Mouse (Mus musculus) regulatory T cell (primary cell): ENCODE measurements at regions not wholly inside any gene's neighbourhood (a gene's known extent, or its start where the extent isn't known, plus 50 kb on each side); places are given as distances from the start of the nearest gene placed in this dataset.

Experiments
- in situ Hi-C: fragments of 300-600 bp; cut with MboI, MseI; formaldehyde crosslinking; loops from one replicate; pipeline ENCODE4 v1.15.1; 2025; ENCODE audit warnings: high pct_unique_total_duplicates

DNA sequence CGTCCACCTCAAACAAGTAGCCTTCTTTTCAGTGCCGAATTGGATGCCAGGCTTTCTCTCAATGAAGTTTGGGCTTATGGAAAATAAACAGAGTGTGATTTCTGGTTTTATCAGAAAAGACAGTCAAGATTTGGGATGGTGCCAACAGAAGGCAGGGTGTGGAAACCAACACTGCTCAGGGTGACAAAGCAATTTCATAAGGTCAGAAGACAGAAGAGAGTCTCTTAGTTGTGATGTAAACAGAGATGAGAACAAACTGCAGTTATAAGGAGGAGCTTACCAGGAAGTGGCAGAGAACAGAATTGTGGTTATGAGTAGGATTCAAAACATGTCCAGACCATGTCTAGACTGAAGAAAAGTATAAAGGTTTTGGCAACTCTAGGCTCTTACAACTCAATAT is 714.3 kb upstream of the Arpp21 start:
- in situ Hi-C loops: no loop called here

DNA sequence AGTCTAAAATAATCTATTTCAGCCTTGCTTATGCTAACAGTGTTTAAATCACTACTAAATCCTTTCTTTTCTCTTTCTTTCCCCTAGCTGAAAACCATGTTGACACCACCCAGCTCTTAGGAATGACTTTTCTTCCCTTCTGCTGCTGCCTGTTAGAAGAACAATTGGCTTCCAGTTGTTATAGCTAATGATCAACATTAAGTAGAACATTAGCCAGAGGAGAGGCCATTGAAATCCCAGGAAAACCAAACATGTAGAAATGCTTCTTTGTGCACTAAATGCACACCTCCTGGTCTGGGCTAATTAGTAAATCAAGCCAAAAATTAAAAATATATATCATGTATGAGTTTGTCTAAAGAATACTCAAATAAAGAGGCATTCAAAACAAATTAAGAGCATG is 703.0 kb upstream of the Arpp21 start:
- in situ Hi-C loops: no loop called here

DNA sequence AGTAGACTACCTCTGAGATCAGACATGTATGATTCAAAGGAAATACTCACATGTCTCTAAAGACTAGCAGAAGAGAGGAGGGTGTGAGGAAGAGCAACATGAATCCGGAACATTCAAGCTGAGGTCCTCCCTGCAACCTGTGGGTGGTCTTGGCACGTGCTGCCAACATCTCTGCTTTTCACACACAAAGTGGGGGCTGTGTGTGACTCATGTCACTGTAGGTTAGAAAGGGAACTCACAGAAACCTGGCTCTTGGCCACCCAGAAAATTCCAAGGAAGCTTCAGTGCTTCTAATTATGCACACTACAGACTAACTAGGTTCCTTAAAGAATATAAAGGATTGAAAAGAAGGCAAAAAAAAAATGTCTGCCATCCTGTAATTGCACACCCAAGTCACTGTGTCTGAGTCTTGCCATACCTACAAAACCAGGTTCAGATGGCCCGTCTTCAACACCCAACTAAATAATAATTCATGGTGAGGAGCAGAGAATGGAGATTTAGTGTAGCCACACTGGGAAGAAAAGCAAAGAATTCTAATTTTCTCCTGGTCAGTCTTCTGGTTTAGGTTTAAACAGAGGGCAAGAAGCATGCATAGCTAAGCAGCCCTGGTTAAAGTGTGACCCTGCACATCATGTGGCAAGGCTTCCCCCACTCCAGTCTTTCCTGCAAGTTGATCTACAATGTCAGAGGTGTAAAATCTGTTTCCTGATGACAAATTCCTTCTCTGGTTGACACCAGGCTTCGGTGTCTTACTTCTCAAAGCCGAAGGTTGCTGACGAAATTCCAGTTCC is 673.8 kb upstream of the Arpp21 start:
- in situ Hi-C loops: no loop called here

DNA sequence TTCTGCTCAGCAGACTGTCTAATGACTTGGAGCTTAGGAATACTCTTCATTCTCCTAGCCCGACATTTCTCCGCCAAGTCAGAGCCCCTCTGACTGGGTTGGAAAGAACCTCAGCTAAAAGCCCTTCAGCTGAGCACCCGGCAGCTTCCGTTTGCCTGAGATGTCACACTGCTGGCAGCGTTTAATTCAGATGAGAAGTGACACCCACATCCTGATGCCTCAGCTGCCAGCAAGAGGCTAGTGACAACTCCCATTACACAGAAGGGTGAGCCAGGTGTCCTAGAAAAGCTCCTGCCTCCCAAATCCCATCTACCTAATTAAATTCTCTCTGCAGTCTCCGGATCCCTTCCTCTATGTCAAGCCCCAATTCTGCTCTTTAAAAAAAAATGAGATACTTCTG is 670.2 kb upstream of the Arpp21 start:
- in situ Hi-C loops: no loop called here

DNA sequence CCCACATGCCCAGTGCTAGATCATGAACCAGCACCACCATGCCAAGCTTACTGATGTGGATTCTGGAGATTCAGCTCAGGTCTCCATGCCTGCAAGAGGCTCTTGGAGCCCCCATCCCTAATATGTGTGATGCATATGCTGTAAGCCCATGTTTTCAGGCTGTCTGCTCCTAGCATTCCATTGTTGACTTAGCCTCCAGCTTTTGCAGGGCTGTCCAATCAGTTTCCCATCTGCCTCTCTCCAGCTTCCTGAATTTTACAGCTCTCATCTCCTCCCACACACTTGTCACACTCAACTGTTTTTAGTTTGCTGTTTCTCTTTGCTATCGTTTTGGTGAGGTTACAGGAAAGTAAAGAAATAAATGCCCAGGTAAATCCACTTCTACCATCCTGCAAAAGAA is 629.2 kb upstream of the Arpp21 start:
- in situ Hi-C loops: no loop called here

DNA sequence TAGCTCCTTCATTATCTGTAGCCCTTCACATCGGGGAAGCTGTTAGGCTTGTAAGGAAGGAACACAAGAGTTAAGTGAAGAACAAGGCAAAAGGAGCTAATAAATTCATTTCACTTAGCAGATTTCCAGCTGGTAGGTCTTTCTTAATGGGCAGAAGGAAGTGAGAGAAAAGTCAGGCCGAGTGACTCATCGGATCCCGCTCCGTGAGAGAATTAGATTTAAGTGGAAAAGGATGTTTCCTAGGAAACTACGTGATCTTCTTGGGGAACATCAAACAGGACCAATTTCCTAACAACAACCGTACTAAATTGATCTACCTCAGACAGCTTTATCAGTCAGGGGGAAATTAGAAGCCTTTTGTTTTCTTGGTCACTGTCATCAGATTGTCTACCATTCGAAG is 625.4 kb upstream of the Arpp21 start:
- in situ Hi-C loops: no loop called here

DNA sequence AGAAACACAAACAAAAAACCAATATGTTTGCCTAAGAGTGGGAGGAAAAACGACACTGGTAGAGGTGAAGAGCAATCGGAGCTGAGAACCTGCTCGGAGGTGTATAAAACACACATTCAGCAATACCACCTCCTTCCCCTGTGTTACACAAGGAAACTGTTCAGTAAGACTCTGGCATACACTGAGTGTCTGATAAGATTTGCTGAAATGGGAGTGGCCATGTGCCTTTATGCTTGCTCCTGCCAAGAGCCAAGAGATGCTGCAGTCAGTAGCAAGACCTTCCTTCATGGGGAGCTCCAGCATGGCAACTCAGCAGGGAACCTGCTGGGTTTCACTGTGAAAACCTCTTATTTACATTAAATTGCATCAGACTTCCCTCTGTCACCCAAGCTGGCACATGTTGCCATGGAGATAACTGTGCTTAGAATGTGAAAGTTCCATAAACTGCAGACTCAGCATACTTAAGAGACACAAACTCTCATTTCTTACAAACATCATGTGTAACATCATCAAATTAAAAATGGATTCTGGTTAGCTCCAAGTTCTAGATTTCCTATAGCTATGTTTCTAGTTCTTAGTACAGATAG is 624.7 kb upstream of the Arpp21 start:
- in situ Hi-C loops: no loop called here

DNA sequence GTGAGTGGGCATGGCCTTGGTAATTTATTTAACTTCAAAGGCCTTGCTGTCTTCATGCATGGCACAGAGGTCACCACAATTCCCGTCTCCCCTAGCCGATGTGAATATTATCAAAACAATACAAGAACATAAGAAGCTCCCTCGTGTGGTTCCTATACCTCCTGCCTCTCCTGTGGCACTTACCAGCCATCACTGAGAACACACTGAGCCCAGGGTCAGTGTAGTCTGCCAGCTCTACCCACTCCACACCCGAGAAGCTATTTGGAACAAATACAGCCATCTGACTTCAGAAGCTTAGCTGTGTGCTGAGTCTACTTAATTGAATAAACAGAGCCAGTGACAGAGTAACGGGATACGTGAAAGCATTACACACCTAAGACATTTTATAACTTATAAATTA is 605.7 kb upstream of the Arpp21 start:
- in situ Hi-C loops: no loop called here

DNA sequence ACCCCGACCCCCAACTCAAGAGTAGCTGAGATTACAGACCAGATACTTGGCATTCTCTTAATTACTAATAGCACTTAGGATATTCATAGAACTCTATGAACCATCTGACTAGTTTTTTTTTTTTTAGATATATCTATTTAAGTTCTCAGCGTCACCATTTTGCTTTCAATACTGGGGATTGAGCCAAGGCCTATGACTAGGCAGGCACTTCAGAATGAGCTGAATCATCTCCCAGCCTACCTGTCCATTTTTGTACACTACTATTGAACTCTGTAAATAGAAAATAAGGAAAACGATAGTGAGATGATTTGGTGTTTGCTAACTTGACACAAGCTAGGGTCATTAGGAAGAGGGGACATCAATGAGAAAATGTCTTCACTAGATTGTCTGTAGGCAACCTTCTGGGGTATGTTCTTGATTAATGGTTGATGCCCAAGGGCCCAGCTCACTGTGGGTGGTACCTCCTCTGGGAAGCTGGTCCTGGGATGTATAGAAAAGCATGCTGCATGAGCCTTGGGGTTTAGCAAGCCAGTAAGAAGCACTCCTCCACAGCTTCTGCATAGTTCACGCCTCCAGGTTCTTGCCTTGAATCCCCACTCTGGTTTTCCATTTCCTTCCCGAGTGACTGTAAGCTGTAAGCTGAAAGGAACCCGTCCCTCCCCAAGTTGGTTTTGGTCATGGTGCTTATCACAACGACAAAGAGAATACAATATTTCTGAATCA is 603.5 kb upstream of the Arpp21 start:
- in situ Hi-C loops: no loop called here

DNA sequence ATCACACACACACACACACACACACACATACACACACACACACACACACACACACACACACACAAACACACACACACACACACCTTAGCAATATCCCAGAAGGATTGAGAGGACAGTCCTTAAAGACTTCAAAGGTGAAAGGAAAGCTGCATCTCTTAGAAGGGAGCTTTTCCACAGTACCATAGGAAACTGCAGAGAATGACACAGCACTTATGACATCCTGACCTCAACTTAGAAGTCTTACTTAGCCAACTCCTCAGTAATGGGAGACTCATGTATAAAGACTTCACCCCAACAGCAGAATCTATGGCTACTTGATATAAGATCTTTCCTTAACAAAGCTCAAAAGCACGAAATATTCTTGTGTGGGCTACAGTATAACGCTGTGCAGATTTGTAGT is 601.8 kb upstream of the Arpp21 start:
- in situ Hi-C loops: no loop called here

DNA sequence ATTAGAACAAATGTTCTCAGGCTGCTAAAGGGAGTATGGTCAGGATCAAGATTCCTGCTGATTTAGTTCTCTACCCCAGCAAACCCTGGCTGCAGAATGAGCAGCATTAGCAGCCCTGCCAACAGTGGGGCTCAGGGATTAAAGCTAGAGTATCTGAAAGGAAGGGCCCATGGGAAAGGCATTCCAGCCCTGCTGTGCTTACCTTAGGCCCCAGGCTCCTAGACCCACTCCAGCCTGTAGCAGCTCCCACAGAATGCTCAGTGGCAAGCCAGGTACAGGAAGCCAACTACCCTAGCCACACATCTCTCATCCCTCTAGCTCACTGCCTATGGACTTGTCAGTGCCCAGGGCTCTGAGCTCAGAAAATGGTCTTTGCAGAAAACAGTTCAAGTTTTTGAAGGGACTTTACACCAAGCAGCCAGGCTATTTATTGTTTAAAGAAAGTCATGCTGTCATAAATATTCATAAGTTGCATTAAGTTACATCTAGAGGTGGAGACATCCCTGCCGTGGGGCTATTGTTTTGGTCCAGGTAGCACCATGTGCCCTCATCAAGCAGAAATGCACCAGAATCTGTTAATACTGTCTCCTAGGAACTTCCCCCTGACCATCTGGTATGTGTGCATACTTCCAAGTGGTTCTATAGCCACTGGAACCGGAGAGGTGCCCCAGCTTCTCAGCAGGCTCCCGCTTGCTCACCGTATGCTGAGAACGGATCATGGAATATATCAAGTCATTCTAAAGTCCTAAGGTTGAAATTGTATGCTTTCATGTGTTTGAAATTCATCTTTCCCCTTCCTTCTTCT is 598.9 kb upstream of the Arpp21 start:
- in situ Hi-C loops: no loop called here

DNA sequence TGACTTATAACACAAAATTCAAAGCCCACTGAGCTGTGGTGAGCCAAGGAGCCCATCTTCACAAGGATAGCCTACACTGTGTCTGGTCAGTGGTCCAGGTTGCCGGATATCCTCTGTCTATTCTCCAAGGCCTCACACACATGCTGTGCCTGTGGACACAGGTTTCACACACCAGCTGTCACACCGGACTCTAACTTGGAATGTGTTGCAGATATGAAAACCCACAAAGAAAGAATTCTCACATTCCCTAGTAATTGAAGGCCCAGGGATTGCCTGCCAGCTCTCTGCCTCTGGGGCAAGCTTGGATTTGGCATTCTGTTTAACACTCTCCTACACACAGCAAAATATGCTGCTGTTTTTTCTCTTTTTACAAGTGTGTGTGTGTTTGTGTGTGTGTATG is 595.4 kb upstream of the Arpp21 start:
- in situ Hi-C loops: no loop called here

DNA sequence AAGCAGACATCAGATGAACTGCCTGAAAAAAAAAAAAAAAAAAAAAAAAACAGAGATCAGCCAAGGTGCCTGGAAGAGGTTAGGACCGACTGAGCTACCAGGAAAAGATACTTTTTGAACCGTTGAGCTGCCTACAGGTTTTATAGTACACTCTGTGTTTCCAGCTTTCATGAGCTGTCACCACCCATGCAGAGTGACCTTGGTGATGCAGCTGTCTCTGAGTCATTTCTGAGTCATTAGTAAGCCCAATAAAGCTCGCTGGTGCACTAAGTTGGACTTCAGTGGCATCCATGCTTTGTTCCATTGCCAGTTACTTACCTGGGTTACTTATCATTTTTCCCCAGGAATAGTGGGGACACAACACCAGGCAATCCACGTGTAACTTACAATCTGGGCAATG is 592.9 kb upstream of the Arpp21 start:
- in situ Hi-C loops: no loop called here

DNA sequence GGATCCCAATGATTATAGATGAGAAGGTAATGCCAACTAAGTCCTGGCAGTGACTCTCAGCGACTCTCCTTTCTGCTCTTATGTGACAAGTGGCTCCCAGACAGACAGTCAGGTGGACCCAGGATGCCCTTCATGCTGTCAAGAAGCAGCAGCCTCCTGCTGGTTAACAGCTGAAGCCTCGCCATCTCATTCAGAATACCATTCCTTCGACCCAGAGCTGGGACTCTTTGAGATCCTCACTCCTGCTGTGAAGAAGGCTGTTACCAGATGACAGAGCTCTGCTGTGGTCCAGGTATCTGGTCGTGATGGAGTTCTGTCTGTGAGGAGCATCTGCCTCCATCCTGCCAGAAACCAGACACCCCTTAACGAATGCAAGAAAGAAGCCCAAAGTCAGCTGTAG is 590.9 kb upstream of the Arpp21 start:
- in situ Hi-C loops: no loop called here

DNA sequence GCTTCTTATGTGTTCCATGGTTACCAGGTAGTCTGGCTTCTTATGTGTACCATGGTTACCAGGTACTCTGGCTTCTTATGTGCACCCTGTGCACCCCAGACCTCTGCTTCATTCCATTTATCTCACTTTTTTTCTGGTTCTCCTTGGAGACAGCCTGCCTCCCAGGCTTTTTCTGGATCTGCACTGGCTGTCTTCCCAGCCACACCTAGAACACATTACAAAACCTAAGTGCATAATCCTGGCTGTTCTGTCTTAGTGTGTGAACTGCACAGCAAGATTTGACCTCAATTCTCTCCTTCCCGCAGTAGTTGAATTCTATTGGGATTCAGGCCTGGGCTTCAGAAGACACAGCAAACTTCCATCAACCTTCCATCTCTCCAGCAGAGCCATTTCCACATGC is 586.2 kb upstream of the Arpp21 start:
- in situ Hi-C loops: no loop called here

DNA sequence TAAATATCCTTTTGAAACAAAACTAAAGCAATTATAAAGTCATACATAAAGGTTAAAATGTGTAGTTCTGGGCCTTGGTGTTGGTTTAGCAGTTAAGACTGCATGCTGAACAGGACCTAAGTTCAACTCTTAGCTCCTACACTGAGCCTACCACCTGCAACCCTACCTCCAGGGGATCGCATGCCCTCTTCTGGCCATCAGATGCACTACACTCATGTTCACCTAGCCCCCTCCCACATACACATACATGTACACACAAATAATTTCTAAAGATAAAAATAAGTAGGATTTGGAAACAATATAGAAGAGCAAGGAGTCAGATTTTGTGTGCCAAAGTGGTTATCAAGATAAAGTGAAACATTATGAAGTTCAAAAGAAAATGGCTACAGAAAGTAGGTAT is 576.2 kb upstream of the Arpp21 start:
- in situ Hi-C loops: no loop called here

DNA sequence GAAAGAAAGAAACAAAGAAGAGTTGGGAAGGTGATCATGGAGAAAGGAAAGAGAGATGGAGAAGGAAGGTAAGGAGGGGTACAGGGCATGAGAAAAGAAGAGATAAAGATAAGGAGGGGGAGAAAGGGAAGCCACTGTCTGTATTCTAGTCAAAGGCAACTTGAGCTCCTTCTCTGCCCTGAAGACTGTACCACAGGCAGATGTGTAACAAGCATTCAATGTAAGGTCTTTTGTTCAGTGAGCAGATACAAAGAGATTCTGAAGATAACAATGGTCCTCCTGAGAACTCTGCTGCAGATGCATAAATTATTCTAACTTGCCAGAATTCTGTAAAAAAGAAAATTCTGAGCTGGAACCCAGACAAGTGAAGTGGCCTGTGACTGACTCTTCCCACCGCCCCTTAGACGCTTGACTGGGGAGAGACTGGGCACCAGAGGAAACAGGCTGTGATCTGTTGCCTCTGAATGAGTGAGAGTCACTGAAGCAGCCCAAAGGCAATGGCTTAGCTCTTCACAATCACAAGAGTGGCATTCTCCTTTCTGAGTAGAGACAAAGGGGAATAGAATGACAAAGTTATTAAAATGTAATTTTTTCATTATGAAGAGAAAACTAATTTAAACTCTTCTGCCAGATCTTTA is 564.0 kb upstream of the Arpp21 start:
- in situ Hi-C loops: no loop called here

DNA sequence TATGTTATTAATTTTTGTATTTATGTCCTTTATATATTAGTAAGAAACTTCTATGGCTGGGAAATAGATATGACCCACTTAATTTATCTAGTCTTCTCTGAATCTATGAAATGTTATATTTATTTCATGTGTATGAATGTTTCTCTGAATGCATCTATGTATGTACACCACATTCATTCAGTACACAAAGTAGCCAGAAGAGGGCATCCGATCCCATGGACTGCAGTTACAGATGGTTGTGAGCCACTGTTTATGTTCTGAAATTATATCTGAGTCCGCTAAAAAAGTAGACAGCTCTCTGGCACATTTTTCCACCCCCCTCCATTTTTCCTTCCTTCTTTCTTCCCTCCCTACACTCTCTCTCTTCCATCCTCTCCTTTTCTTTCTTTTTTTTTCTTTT is 557.8 kb upstream of the Arpp21 start:
- in situ Hi-C loops: no loop called here

DNA sequence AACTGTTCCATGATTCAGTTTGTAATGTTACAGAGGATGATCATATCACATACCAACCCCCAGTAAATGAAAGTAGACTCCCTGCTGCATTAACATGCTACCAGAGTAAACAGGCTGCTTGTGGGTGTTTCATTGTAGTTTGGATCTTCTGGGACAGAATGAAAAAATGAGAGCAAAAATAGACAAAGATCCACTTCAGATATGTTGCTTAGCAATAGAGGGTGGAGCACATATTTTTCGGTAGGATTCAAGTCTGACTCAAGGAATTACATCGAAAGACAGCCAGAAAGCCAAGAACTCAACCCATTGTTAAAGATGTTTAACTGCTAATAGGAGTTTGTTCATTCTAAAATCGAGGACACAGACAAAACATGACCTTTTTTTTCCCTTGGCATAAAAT is 536.2 kb upstream of the Arpp21 start:
- in situ Hi-C loops: no loop called here

DNA sequence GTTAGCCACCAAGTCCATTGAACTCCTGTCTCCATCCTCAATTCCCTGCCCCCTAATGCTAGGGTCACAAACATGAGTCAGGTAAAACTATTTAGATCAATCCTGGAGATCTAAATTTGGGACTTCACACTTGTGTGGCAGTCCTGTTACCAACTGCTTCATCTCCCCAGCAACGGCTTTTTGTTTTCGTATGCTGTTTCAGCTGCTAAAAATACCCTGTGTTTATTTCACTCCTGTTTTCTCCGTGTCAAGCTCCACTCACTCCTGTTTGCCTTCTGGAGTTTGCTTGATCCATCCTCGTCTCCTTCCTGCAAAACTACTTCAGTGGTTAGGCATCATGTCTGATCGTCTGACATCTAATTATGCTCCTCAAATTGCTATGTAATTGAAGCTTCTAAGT is 508.9 kb upstream of the Arpp21 start:
- in situ Hi-C loops: no loop called here

DNA sequence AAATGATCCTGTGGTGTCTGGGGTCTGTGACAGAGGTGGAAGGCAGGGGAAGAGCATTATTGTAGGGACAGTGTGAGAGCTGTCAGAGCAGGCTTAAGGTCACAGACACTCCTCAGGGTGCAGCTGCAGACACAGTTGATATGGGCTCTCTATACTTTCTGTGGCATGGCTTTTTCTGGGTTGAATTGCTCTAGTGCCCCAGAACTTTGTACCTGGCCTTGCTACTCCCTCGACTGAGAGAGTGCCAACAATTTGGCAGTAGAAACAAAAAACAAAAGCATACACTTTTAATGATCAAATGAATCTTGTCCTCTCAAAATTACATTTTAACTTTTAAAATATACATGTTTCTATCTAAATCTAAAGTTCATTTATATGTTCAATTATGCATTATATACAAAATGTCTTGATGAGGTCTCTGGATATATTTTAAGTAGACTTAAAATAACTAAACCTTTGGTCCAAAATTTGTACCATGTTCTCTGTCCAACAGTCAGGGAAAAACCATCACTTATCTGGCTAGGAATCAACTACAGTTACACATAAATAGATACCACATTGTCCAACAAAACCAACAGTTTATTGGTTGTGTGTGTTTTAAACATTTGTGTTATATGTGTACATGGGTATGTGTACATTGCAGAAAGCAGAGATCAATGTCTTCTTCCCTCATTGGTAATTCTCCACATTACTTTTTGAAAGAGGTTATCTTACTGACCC is 508.3 kb upstream of the Arpp21 start:
- in situ Hi-C loops: no loop called here
